Mouse (Mus musculus): ENCODE data around the gene Dzip1. TPM values are rescaled to one million over a fixed set of nuclear protein-coding genes. Genes with fewer than 3 reads are reported as not detected.
A peak's percentile ranks its signal among the peaks of the same experiment; 100 is the strongest.

Gene Dzip1
- polyA plus RNA-seq, 1 experiment, result 5.9 TPM

GRCm38 (mm10) chr14:118854371-118855114 lies 70.7 kb downstream of the Dzip1 start:
- H3K27ac ChIP-seq (ENCODE audit: insufficient read depth, low read length), result peak overlapping the region; percentile 54
- TF ChIP-seq POLR2A (IDR thresholded peaks at IDR 0.05; ENCODE audit: low read depth, low read length) (no peak), CTCF (IDR thresholded peaks at IDR 0.05; ENCODE audit: extremely low read depth, insufficient read depth, insufficient read length, insufficient replicate concordance) (no peak)
- WGBS, result 2% methylated on average over 48 of the region's 48 CpGs

GRCm38 (mm10) chr14:118851496-118852107 lies 73.7 kb downstream of the Dzip1 start:
- TF ChIP-seq POLR2A (IDR thresholded peaks at IDR 0.05; ENCODE audit: low read depth, low read length) (no peak), CTCF (IDR thresholded peaks at IDR 0.05; ENCODE audit: extremely low read depth, insufficient read depth, insufficient read length, insufficient replicate concordance) (no peak)
- Histone ChIP-seq H3K4me3 (ENCODE audit: extremely low read depth, insufficient read depth, insufficient read length) (no peak overlapping the region), H3K4me1 (ENCODE audit: control insufficient read depth, insufficient read depth, insufficient read length) (peaks cover 15% of the 10 kb centered on the region; the same call in 1 of the 2 replicates), H3K36me3 (ENCODE audit: control insufficient read depth, insufficient read depth, low read length) (no peaks in the 10 kb centered on the region), H3K27ac (ENCODE audit: insufficient read depth, low read length) (no peak overlapping the region), H3K27me3 (ENCODE audit: control insufficient read depth, insufficient read depth, low read length) (peaks cover 4% of the 10 kb centered on the region; the same call in 1 of the 2 replicates)
- 84% methylated on average over 6 of the region's 6 CpGs for WGBS
- DNase-seq (ENCODE audit: low read depth in 1 of 2, low spot score in 2 of 2), result no peak

More at GRCm38 (mm10) chr14:118854371-118855114, 70.7 kb downstream of the Dzip1 start:
- peak overlapping the region; percentile 58 for H3K4me3 ChIP-seq (ENCODE audit: extremely low read depth, insufficient read depth, insufficient read length)
- H3K4me1 ChIP-seq (ENCODE audit: control insufficient read depth, insufficient read depth, insufficient read length), result peaks cover 15% of the 10 kb centered on the region; the same call in 1 of the 2 replicates
- peak; percentile 59 to 67 for DNase-seq (ENCODE audit: low read depth in 1 of 2, low spot score in 2 of 2)
- H3K36me3 ChIP-seq (ENCODE audit: control insufficient read depth, insufficient read depth, low read length), result no peaks in the 10 kb centered on the region
- peaks cover 4% of the 10 kb centered on the region; the same call in 1 of the 2 replicates for H3K27me3 ChIP-seq (ENCODE audit: control insufficient read depth, insufficient read depth, low read length)

GRCm38 (mm10) chr14:118850696-118851035 lies 74.6 kb downstream of the Dzip1 start:
- Histone ChIP-seq H3K4me3 (ENCODE audit: extremely low read depth, insufficient read depth, insufficient read length) (no peak overlapping the region), H3K27ac (ENCODE audit: insufficient read depth, low read length) (no peak overlapping the region), H3K4me1 (ENCODE audit: control insufficient read depth, insufficient read depth, insufficient read length) (peaks cover 12% of the 10 kb centered on the region; the same call in 1 of the 2 replicates), H3K36me3 (ENCODE audit: control insufficient read depth, insufficient read depth, low read length) (no peaks in the 10 kb centered on the region), H3K27me3 (ENCODE audit: control insufficient read depth, insufficient read depth, low read length) (peaks cover 4% of the 10 kb centered on the region; the same call in 1 of the 2 replicates)
- 43% methylated on average over 4 of the region's 4 CpGs for WGBS
- TF ChIP-seq CTCF (IDR thresholded peaks at IDR 0.05; ENCODE audit: extremely low read depth, insufficient read depth, insufficient read length, insufficient replicate concordance) (no peak), POLR2A (IDR thresholded peaks at IDR 0.05; ENCODE audit: low read depth, low read length) (no peak)
- no peak for DNase-seq (ENCODE audit: low read depth in 1 of 2, low spot score in 2 of 2)

DNA sequence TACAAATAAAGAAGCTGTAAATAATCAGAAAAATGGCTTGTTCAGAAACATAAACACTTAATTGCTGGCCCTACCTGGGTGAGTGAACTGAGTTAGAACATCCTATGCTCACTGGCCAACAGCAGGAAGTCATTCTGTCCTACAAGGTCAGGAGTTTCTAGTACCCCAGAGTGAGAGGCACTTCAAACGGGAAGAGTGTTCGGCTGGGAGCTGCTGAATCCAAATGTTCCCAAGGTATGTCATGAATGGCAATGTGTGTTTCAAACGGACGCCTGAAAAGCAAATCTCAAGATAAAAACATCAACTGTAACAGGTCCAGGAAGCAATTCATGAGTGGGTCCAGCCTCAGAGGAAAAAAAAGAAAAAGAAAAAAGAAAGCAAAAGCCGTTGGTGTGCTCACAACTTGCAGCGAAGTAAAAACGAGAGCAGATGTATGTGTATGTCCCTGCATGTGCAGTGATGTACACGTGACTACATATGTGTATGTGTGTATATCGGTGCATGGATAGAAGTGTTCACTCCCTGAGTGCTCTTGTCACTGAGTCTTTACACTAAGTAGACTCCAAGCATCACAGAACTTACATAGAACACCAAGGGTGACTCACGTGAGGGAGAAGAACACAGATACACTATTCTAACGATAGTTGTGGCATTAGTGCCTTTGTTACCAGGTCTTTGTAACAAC lies 75.1 kb downstream of the Dzip1 start:
- TF ChIP-seq CTCF (IDR thresholded peaks at IDR 0.05; ENCODE audit: extremely low read depth, insufficient read depth, insufficient read length, insufficient replicate concordance), result no peak
- TF ChIP-seq POLR2A (IDR thresholded peaks at IDR 0.05; ENCODE audit: low read depth, low read length), result no peak

DNA sequence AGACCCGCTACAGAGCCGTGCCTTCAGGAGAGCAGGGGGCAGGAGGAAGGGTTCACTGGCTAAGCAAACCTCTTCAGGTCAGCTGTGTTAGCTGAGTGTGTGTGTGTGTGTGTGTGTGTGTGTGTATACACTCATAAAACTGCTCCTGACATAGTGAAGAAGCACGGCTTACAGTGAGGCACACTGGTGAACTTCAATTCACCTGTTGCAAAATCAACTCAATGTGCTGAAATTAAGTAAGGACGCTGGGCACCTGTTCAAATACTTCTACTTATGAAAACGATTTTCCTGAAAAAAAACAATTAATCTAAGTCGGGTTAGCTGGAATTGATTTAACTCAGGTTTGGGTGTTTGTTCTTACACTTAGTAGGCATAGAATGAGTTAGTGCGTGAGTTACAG lies 77.1 kb downstream of the Dzip1 start:
- Histone ChIP-seq H3K36me3 (ENCODE audit: control insufficient read depth, insufficient read depth, low read length) (no peaks in the 10 kb centered on the region), H3K27ac (ENCODE audit: insufficient read depth, low read length) (no peak overlapping the region), H3K27me3 (ENCODE audit: control insufficient read depth, insufficient read depth, low read length) (no peaks in the 10 kb centered on the region), H3K4me1 (ENCODE audit: control insufficient read depth, insufficient read depth, insufficient read length) (no peaks in the 10 kb centered on the region), H3K4me3 (ENCODE audit: extremely low read depth, insufficient read depth, insufficient read length) (no peak overlapping the region)
- DNase-seq (ENCODE audit: low read depth in 1 of 2, low spot score in 2 of 2), result no peak
- TF ChIP-seq POLR2A (IDR thresholded peaks at IDR 0.05; ENCODE audit: low read depth, low read length) (no peak), CTCF (IDR thresholded peaks at IDR 0.05; ENCODE audit: extremely low read depth, insufficient read depth, insufficient read length, insufficient replicate concordance) (no peak)
- WGBS, result 85% methylated on average over 7 of the region's 7 CpGs

More for the DNA sequence above, 75.1 kb downstream of the Dzip1 start:
- Histone ChIP-seq H3K27me3 (ENCODE audit: control insufficient read depth, insufficient read depth, low read length) (peaks cover 2% of the 10 kb centered on the region; the same call in 1 of the 2 replicates), H3K27ac (ENCODE audit: insufficient read depth, low read length) (no peak overlapping the region), H3K4me3 (ENCODE audit: extremely low read depth, insufficient read depth, insufficient read length) (no peak overlapping the region), H3K4me1 (ENCODE audit: control insufficient read depth, insufficient read depth, insufficient read length) (peaks cover 12% of the 10 kb centered on the region; the same call in 1 of the 2 replicates), H3K36me3 (ENCODE audit: control insufficient read depth, insufficient read depth, low read length) (no peaks in the 10 kb centered on the region)
- DNase-seq (ENCODE audit: low read depth in 1 of 2, low spot score in 2 of 2), result no peak
- 31% methylated on average over 11 of the region's 11 CpGs for WGBS

DNA sequence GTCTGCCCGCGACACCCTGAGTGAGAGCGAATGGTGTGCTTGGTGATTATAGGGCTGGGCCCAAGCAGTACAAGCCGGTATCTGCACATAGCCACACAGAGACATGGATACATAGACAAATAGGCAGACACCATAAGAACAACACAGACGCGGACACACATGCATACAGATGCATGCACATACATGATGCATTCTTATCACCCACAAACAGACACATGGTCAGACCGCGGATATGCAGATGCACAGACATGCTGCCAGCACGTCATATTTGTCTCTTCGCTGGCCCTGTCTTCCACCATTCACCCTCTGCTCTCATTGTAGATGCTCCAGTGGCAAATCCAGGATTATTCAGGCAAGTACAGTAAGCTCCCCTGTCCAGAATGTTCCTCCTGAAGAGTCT lies 78.4 kb downstream of the Dzip1 start:
- WGBS, result 95% methylated on average over 10 of the region's 10 CpGs
- no peaks in the 10 kb centered on the region for H3K27me3 ChIP-seq (ENCODE audit: control insufficient read depth, insufficient read depth, low read length)
- no peaks in the 10 kb centered on the region; the same call in 1 of the 2 replicates for H3K4me1 ChIP-seq (ENCODE audit: control insufficient read depth, insufficient read depth, insufficient read length)
- H3K4me3 ChIP-seq (ENCODE audit: extremely low read depth, insufficient read depth, insufficient read length), result no peak overlapping the region
- TF ChIP-seq POLR2A (IDR thresholded peaks at IDR 0.05; ENCODE audit: low read depth, low read length) (no peak), CTCF (IDR thresholded peaks at IDR 0.05; ENCODE audit: extremely low read depth, insufficient read depth, insufficient read length, insufficient replicate concordance) (no peak)
- no peak overlapping the region for H3K27ac ChIP-seq (ENCODE audit: insufficient read depth, low read length)
- DNase-seq (ENCODE audit: low read depth in 1 of 2, low spot score in 2 of 2), result no peak
- H3K36me3 ChIP-seq (ENCODE audit: control insufficient read depth, insufficient read depth, low read length), result no peaks in the 10 kb centered on the region
